In the genomic region with DNA sequence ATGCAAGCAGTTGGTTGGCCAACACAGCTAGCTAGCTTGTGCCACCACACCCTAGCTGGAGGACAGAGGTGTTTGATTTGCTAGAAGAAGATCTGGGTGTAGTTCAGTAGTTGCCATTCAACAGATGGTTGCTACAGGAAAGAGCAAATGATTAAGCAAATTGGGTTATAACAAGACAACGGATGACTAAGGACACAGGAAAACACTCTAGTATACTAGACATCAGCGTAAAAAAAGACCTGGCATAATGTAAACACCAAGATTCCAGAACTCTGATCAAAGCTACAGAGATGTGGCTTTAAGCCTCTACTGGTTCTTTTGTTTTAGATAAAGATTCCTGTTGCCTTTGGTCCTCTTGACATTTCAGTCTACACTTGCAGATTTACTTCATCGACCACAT, we compare ENCODE assay signal across 10 mouse cellular contexts. TPM values are rescaled to one million over a fixed set of nuclear protein-coding genes. Genes with fewer than 3 reads are reported as not detected.
DNase-seq lines count a peak whose midpoint lies in the region; ATAC-seq and TF ChIP-seq lines count a peak whose summit lies in the region.
"Had no signal": no experiment of that assay in that cellular context is flagged by ENCODE, and none has a peak within 500 bp of the region (broad histone marks: within the 10 kb centered on the region; RNA-seq: fewer than 3 reads in every experiment).

No protein-coding gene starts in this region.

- H3K36me3 ChIP-seq in heart, embryonic 12.5 days: peaks cover 7% of the 10 kb centered on the region
- no peaks in the 10 kb centered on the region for H3K36me3 ChIP-seq in lung, postnatal 0 days (ENCODE audit: insufficient read depth, low read length)
- H3K36me3 ChIP-seq in myocyte (ENCODE audit: control insufficient read depth, insufficient read depth): no peaks in the 10 kb centered on the region

- H3K4me1 ChIP-seq in heart, embryonic 12.5 days (replicated peaks): peaks cover 25% of the 10 kb centered on the region
- H3K4me1 ChIP-seq in lung, postnatal 0 days (ENCODE audit: insufficient read depth, low read depth, low read length): peaks cover 11% of the 10 kb centered on the region; the same call in 1 of the 2 replicates
- H3K4me1 ChIP-seq in embryonic fibroblast, embryonic 13.5 days (ENCODE audit: control insufficient read depth, insufficient read depth, low read length): peaks cover 10% of the 10 kb centered on the region

- 49% methylated on average over 3 of the region's 3 CpGs for WGBS in heart, embryonic 12.5 days
- WGBS in lung, postnatal 0 days: 28% methylated on average over 3 of the region's 3 CpGs

- peaks cover 35% of the 10 kb centered on the region for H3K79me2 ChIP-seq in myocyte (ENCODE audit: control insufficient read depth, insufficient read depth)

- no peak overlapping the region for H3ac ChIP-seq in myocyte (ENCODE audit: control insufficient read depth, insufficient read length)

- peak overlapping the region; percentile 37; the same call in 1 of the 2 replicates for H3K27ac ChIP-seq in heart, embryonic 12.5 days (ENCODE audit: poor library complexity, severe bottlenecking)
- peak overlapping the region; percentile 77; the same call in 1 of the 2 replicates for H3K27ac ChIP-seq in lung, postnatal 0 days (ENCODE audit: low read length)
- H3K27ac ChIP-seq in embryonic fibroblast, embryonic 13.5 days (ENCODE audit: insufficient read depth, low read length): peak overlapping the region; percentile 38; the same call in 1 of the 2 replicates

- no peak overlapping the region for H3K4me2 ChIP-seq in heart, embryonic 12.5 days
- peak overlapping the region; percentile 55; the same call in 1 of the 2 replicates for H3K4me2 ChIP-seq in lung, postnatal 0 days (replicated peaks; ENCODE audit: low read depth, low read length)
- H3K4me2 ChIP-seq in myocyte (ENCODE audit: low read depth): peak overlapping the region; percentile 96

- no peak for DNase-seq in heart, adult 18-20 months
- DNase-seq in lung, postnatal 0 days (ENCODE audit: low spot score): peak; percentile 37
- no peak for DNase-seq in lung, postnatal 10 days
- DNase-seq in Muller cell, postnatal 12 days (ENCODE audit: inconsistent ontology term): no peak
- DNase-seq in gastrocnemius, postnatal 25 days: no peak
- DNase-seq: cerebellum, adult 2 months; kidney, adult 8-10 months had no signal

- TF ChIP-seq EP300 in lung, postnatal 0 days (IDR thresholded peaks at IDR 0.05): no peak

- no peak overlapping the region for H3K9ac ChIP-seq in heart, embryonic 12.5 days
- no peak overlapping the region for H3K9ac ChIP-seq in lung, postnatal 0 days (replicated peaks; ENCODE audit: low read depth)

- no peak for TF ChIP-seq CTCF in lung, postnatal 0 days (IDR thresholded peaks at IDR 0.05)
- no peak for TF ChIP-seq CTCF in embryonic fibroblast, embryonic 13.5 days (IDR thresholded peaks at IDR 0.05; ENCODE audit: borderline replicate concordance, insufficient read depth, low read length)

- H3K4me3 ChIP-seq in heart, embryonic 12.5 days: no peak overlapping the region
- no peak overlapping the region for H3K4me3 ChIP-seq in lung, postnatal 0 days (ENCODE audit: low read depth, low read length)
- H3K4me3 ChIP-seq in embryonic fibroblast, embryonic 13.5 days (ENCODE audit: insufficient read depth, low read length): no peak overlapping the region
- peak overlapping the region; percentile 85 for H3K4me3 ChIP-seq in myocyte

- H3K27me3 ChIP-seq in heart, embryonic 12.5 days (replicated peaks): no peaks in the 10 kb centered on the region
- no peaks in the 10 kb centered on the region for H3K27me3 ChIP-seq in lung, postnatal 0 days (replicated peaks; ENCODE audit: insufficient read depth, low read length)
- H3K27me3 ChIP-seq in myocyte (ENCODE audit: control insufficient read depth, insufficient read depth, insufficient read length): no peaks in the 10 kb centered on the region

- no peak for ATAC-seq in heart, embryonic 12.5 days (ENCODE audit: insufficient number of reproducible peaks, low FRiP score)
- ATAC-seq in lung, postnatal 0 days: no peak

- TF ChIP-seq POLR2A in embryonic fibroblast, embryonic 13.5 days (IDR thresholded peaks at IDR 0.05; ENCODE audit: low read depth, low read length): 0 out of 2 replicates have a peak, but pooled peaks have one; percentile 11
- TF ChIP-seq POLR2A in myocyte (IDR thresholded peaks at IDR 0.05; ENCODE audit: insufficient read length, low read depth): no peak

- H3K9me3 ChIP-seq in heart, embryonic 12.5 days (replicated peaks): 0 out of 2 replicates have a peak, but pooled peaks cover 3% of the 10 kb centered on the region
- no peaks in the 10 kb centered on the region for H3K9me3 ChIP-seq in lung, postnatal 0 days (ENCODE audit: low read length)

TF ChIP-seq in myocyte, 11 proteins besides CTCF, POLR2A, EP300 and RAD21:
- no peak for TF ChIP-seq E2F4 (IDR thresholded peaks at IDR 0.05; ENCODE audit: insufficient read depth)
- TF ChIP-seq TCF12 (IDR thresholded peaks at IDR 0.05; ENCODE audit: insufficient read depth, poor library complexity, severe bottlenecking): no peak
- no peak for TF ChIP-seq POLR2AphosphoS2 (IDR thresholded peaks at IDR 0.05; ENCODE audit: insufficient read length, low read depth)
- no peak for TF ChIP-seq MYOD1 (IDR thresholded peaks at IDR 0.05; ENCODE audit: control insufficient read depth in 1 of 3, insufficient read length in 2 of 3, low read depth in 2 of 3)
- TF ChIP-seq MYOG (IDR thresholded peaks at IDR 0.05; ENCODE audit: control insufficient read depth in 1 of 3, insufficient read depth in 1 of 3, insufficient read length in 2 of 3, low read depth in 2 of 3): no peak
- TF ChIP-seq MAX (IDR thresholded peaks at IDR 0.05; ENCODE audit: low read depth): no peak
- no peak for TF ChIP-seq TCF3 (IDR thresholded peaks at IDR 0.05; ENCODE audit: insufficient read length, low read depth)
- no peak for TF ChIP-seq SRF (IDR thresholded peaks at IDR 0.05; ENCODE audit: control insufficient read depth, insufficient read length, low read depth)
- TF ChIP-seq USF1 (IDR thresholded peaks at IDR 0.05; ENCODE audit: low read depth): no peak
- TF ChIP-seq CEBPB (IDR thresholded peaks at IDR 0.05; ENCODE audit: insufficient read depth, poor library complexity, severe bottlenecking): no peak
- TF ChIP-seq REST (IDR thresholded peaks at IDR 0.05; ENCODE audit: insufficient read depth, insufficient read length): no peak
TF ChIP-seq in myocyte: peak in this region for 0.

RNA-seq across cellular contexts. Expression of a gene that starts 0.4 kb away (rescaled TPM):
- polyA plus RNA-seq in heart, embryonic 12.5 days (2016; fragmentation: Nextera tagmentation; extraction: Ambion mirVana): 42.9 and 43.1 TPM in 2 replicates
- total RNA-seq in heart, adult 18-20 months (2021): 10 to 100 TPM; 16.1 to 16.5 TPM
- 54.3 and 63.5 TPM in 2 replicates for polyA plus RNA-seq in lung, postnatal 0 days (2015; fragmentation: Nextera tagmentation; extraction: Ambion mirVana)
- 45.4 and 53.9 TPM in 2 replicates for polyA plus RNA-seq in embryonic fibroblast, embryonic 13.5 days (2011; ENCODE audit: insufficient read length, low read depth, missing spikeins)
- polyA plus RNA-seq in myocyte (2012; fragmentation: generic; extraction: Trizol): 25.9 TPM
- total RNA-seq in gastrocnemius, postnatal 25 days (2021): 1 to 10 TPM; 9.1 to 9.2 TPM

RNA-seq across cellular contexts. Expression of a gene that starts 14.8 kb away (rescaled TPM):
- polyA plus RNA-seq in heart, embryonic 12.5 days (2016; fragmentation: Nextera tagmentation; extraction: Ambion mirVana): 46.6 and 47.2 TPM in 2 replicates
- 10 to 100 TPM; 18.0 to 20.6 TPM for total RNA-seq in heart, adult 18-20 months (2021)
- polyA plus RNA-seq in lung, postnatal 0 days (2015; fragmentation: Nextera tagmentation; extraction: Ambion mirVana): 40.2 and 47.6 TPM in 2 replicates
- polyA plus RNA-seq in embryonic fibroblast, embryonic 13.5 days (2011; ENCODE audit: insufficient read length, low read depth, missing spikeins): 20.8 and 24.9 TPM in 2 replicates
- polyA plus RNA-seq in myocyte (2012; fragmentation: generic; extraction: Trizol): 18.7 TPM
- 10 to 100 TPM; 14.3 to 17.9 TPM for total RNA-seq in gastrocnemius, postnatal 25 days (2021)
